Mouse (Mus musculus) CH12.LX (cell line): Measurements from ENCODE around the gene Rb1. TPM values are rescaled to one million over a fixed set of nuclear protein-coding genes. Genes with fewer than 3 reads are reported as not detected.

ENCODE experiments used
- DNase-seq: peaks from one replicate; pipeline ENCODE4 v3.0.0-alpha.2; 2013; ENCODE audit errors: extremely low read depth
- H3K27ac ChIP-seq: 2 replicates; pipeline ENCODE4 v1.5.1; 2012; ENCODE audit warnings: low read depth, mild to moderate bottlenecking, control low read depth, moderate library complexity; ENCODE audit not compliant: insufficient read depth
- H3K27me3 ChIP-seq: replicated peaks from 2 replicates; pipeline ENCODE3; 2012; ENCODE audit warnings: inconsistent platforms
- H3K36me3 ChIP-seq, 2 experiments: replicated peaks in 1 of 2; 2 replicates each; pipeline versions ENCODE3 to v1.6.1; 2012; ENCODE audit warnings: inconsistent platforms in 1 of 2, low read length in 1 of 2, mild to moderate bottlenecking in 1 of 2, mixed read lengths in 1 of 2, moderate library complexity in 1 of 2; ENCODE audit not compliant: control insufficient read depth in 1 of 2, insufficient read depth in 1 of 2
- H3K4me1 ChIP-seq, 2 experiments: 2 replicates each; pipeline ENCODE4 v1.6.1; 2012; ENCODE audit warnings: inconsistent platforms in 1 of 2, moderate library complexity in 1 of 2; ENCODE audit not compliant: insufficient read depth in 2 of 2, control insufficient read depth in 1 of 2
- H3K4me2 ChIP-seq: 2 replicates; pipeline ENCODE4 v1.6.1; 2012; ENCODE audit warnings: low read depth, mild to moderate bottlenecking, control low read depth; ENCODE audit not compliant: poor library complexity, insufficient read depth, severe bottlenecking
- H3K4me3 ChIP-seq, 3 experiments: fragments of 150-350 bp in 1 of 3; sonication (generic) in 1 of 3; replicated peaks in 1 of 3; 2 replicates each; pipeline versions ENCODE3 to v1.5.1; 2011 to 2012; ENCODE audit warnings: low read depth in 2 of 3, low read length in 2 of 3, mild to moderate bottlenecking in 2 of 3, moderate library complexity in 2 of 3, control low read depth in 1 of 3, improper control_type of control experiment in 1 of 3, inconsistent platforms in 1 of 3, mixed read lengths in 1 of 3; ENCODE audit not compliant: poor library complexity in 1 of 3
- H3K79me2 ChIP-seq: replicated peaks from 2 replicates; pipeline ENCODE4 v1.6.1; 2012; ENCODE audit warnings: mild to moderate bottlenecking, moderate library complexity; ENCODE audit not compliant: control insufficient read depth, poor library complexity, insufficient read depth, severe bottlenecking; ENCODE audit errors: extremely low read depth
- H3K9ac ChIP-seq: 2 replicates; pipeline ENCODE4 v1.6.1; 2012; ENCODE audit warnings: low read depth, mild to moderate bottlenecking, control low read depth, moderate library complexity; ENCODE audit not compliant: insufficient read depth
- H3K9me3 ChIP-seq: replicated peaks from 2 replicates; pipeline ENCODE3; 2012; ENCODE audit warnings: low read length, inconsistent platforms, mixed read lengths
- CHD1 ChIP-seq: IDR thresholded peaks from 2 replicates; pipeline ENCODE4 v1.6.1; 2012; ENCODE audit warnings: low read depth, low read length, improper control_type of control experiment, inconsistent platforms
- ETS1 ChIP-seq: conservative IDR thresholded peaks from 2 replicates; pipeline ENCODE4 v1.6.1; 2012; ENCODE audit warnings: low read depth, mild to moderate bottlenecking, inconsistent platforms, low read length, improper control_type of control experiment, moderate library complexity
- IRF4 ChIP-seq: IDR thresholded peaks from 2 replicates; pipeline ENCODE4 v1.6.1; 2014; ENCODE audit warnings: low read depth, mild to moderate bottlenecking, inconsistent platforms, low read length, improper control_type of control experiment
- JUN ChIP-seq: IDR thresholded peaks from 2 replicates; pipeline ENCODE4 v1.6.1; 2011; ENCODE audit warnings: low read depth, mild to moderate bottlenecking, low read length, improper control_type of control experiment, moderate library complexity; ENCODE audit not compliant: insufficient read depth
- JUND ChIP-seq: conservative IDR thresholded peaks from 2 replicates; pipeline ENCODE4 v1.6.1; 2011; ENCODE audit warnings: low read depth, low read length, improper control_type of control experiment
- MAFK ChIP-seq: IDR thresholded peaks from 2 replicates; pipeline ENCODE4 v1.6.1; 2011; ENCODE audit warnings: low read length, improper control_type of control experiment; ENCODE audit not compliant: insufficient replicate concordance
- MAZ ChIP-seq: IDR thresholded peaks from 2 replicates; pipeline ENCODE4 v1.6.1; 2012; ENCODE audit warnings: low read depth, mild to moderate bottlenecking, inconsistent platforms, low read length, improper control_type of control experiment, moderate library complexity
- MYC ChIP-seq: IDR thresholded peaks from 2 replicates; pipeline ENCODE4 v1.6.1; 2011; ENCODE audit warnings: low read depth, mild to moderate bottlenecking, improper control_type of control experiment, low read length
- NELFE ChIP-seq: IDR thresholded peaks from 2 replicates; pipeline ENCODE4 v1.6.1; 2011; ENCODE audit warnings: low read depth, low read length, improper control_type of control experiment
- NRF1 ChIP-seq: IDR thresholded peaks from 2 replicates; pipeline ENCODE4 v1.6.1; 2014; ENCODE audit warnings: low read depth, mild to moderate bottlenecking, inconsistent platforms, low read length, improper control_type of control experiment, moderate library complexity
- PAX5 ChIP-seq: IDR thresholded peaks from 2 replicates; pipeline ENCODE4 v1.6.1; 2012; ENCODE audit warnings: low read length, inconsistent platforms, mixed read lengths
- POLR2A ChIP-seq: IDR thresholded peaks from 2 replicates; pipeline ENCODE4 v1.6.1; 2011; ENCODE audit warnings: low read depth, mild to moderate bottlenecking, improper control_type of control experiment, low read length
- POLR2AphosphoS2 ChIP-seq: IDR thresholded peaks from 2 replicates; pipeline ENCODE4 v1.6.1; 2011; ENCODE audit warnings: low read depth, low read length, improper control_type of control experiment
- RAD21 ChIP-seq: IDR thresholded peaks from 2 replicates; pipeline ENCODE4 v1.6.1; 2011; ENCODE audit warnings: low read depth, mild to moderate bottlenecking, low read length, improper control_type of control experiment, moderate library complexity
- RCOR1 ChIP-seq: conservative IDR thresholded peaks from 2 replicates; pipeline ENCODE4 v1.6.1; 2012; ENCODE audit warnings: low read depth, mild to moderate bottlenecking, inconsistent platforms, low read length, improper control_type of control experiment
- SIN3A ChIP-seq: IDR thresholded peaks from 2 replicates; pipeline ENCODE4 v1.6.1; 2012; ENCODE audit warnings: low read length, improper control_type of control experiment, inconsistent platforms
- SMC3 ChIP-seq: IDR thresholded peaks from 2 replicates; pipeline ENCODE4 v1.6.1; 2011; ENCODE audit warnings: low read depth, low read length, improper control_type of control experiment
- TBP ChIP-seq: conservative IDR thresholded peaks from 2 replicates; pipeline ENCODE4 v1.6.1; 2011; ENCODE audit warnings: low read depth, low read length, improper control_type of control experiment
- TCF12 ChIP-seq: IDR thresholded peaks from 2 replicates; pipeline ENCODE4 v1.6.1; 2014; ENCODE audit warnings: low read depth, mild to moderate bottlenecking, inconsistent platforms, low read length, improper control_type of control experiment
- UBTF ChIP-seq: IDR thresholded peaks from 2 replicates; pipeline ENCODE4 v1.6.1; 2012; ENCODE audit warnings: low read depth, mild to moderate bottlenecking, inconsistent platforms, low read length, improper control_type of control experiment, moderate library complexity
- ZC3H11A ChIP-seq: IDR thresholded peaks from 2 replicates; pipeline ENCODE4 v1.6.1; 2012; ENCODE audit warnings: low read depth, mild to moderate bottlenecking, inconsistent platforms, low read length, improper control_type of control experiment
- ZKSCAN1 ChIP-seq: IDR thresholded peaks from 2 replicates; pipeline ENCODE4 v1.6.1; 2012; ENCODE audit warnings: low read depth, inconsistent platforms, low read length, improper control_type of control experiment, borderline replicate concordance
- ZMIZ1 ChIP-seq: IDR thresholded peaks from 2 replicates; pipeline ENCODE4 v1.6.1; 2012; ENCODE audit warnings: low read depth, mild to moderate bottlenecking, inconsistent platforms, low read length, improper control_type of control experiment
- dilution Hi-C: fragments of 300-500 bp; cut with MboI; formaldehyde crosslinking; loops from 2 replicates; pipeline ENCODE4 v1.14.3; 2020; ENCODE audit warnings: low sequenced_read_pairs; ENCODE audit not compliant: extremely low pct_unique_long_range_greater_than_20kb, extremely low pct_ligation_motif_present
- in situ Hi-C: fragments of 300-500 bp; cut with MboI; formaldehyde crosslinking; loops from 3 replicates; pipeline ENCODE4 v1.14.3; 2019; ENCODE audit warnings: low sequenced_read_pairs, low pct_ligation_motif_present, low pct_unique_long_range_greater_than_20kb, mixed read lengths
- polyA plus RNA-seq: library from polyadenylated mRNA; unstranded; fragments of >175 nt; gene quantifications from 2 replicates; pipeline ENCODE4 v1.2.1, GENCODE M21; 2012; ENCODE audit warnings: low read depth; ENCODE audit not compliant: insufficient read length
- total RNA-seq, 2 experiments: library from RNA; depleted of rRNA; stranded (reverse); fragments of 300-350 nt in 1 of 2; fragments of >200 nt in 1 of 2; gene quantifications; 2 replicates each; pipeline ENCODE4 v1.2.3; 2012 to 2014

Rb1 gene
- total and polyA plus RNA-seq, 3 experiments = 13.6 to 16.7 (median 15.2) TPM

- H3K79me2 ChIP-seq = 0 out of 2 replicates have a peak, but pooled peaks cover 2% of the 10 kb centered on the region
- in situ Hi-C loops = no loop called here
- no peak overlapping the region for H3K27ac ChIP-seq
- peaks cover 2 to 15% of the 10 kb centered on the region in 2 experiments; a peak in 3 of 4 replicates for H3K4me1 ChIP-seq
- H3K9ac ChIP-seq = no peak overlapping the region
- dilution Hi-C loops = no loop called here
- H3K9me3 ChIP-seq = no peaks in the 10 kb centered on the region
- peaks cover 63 to 95% of the 10 kb centered on the region in 2 experiments for H3K36me3 ChIP-seq
- no peaks in the 10 kb centered on the region for H3K27me3 ChIP-seq
- no peak for DNase-seq
- no peak overlapping the region for H3K4me2 ChIP-seq
- no peak overlapping the region for H3K4me3 ChIP-seq
- TF ChIP-seq CHD1 (no peak), SIN3A (no peak), POLR2A (no peak), MAZ (no peak), MAFK (no peak), JUN (no peak), RAD21 (no peak), NRF1 (no peak), ZC3H11A (no peak), TBP (no peak), JUND (no peak), RCOR1 (no peak), UBTF (no peak), ZMIZ1 (no peak), PAX5 (no peak), SMC3 (no peak), TCF12 (no peak)
These were observed 44.0 kb upstream of the Rb1 start for GRCm38 (mm10) chr14:73369634-73370033.

- no peak for DNase-seq
- no peak for TF ChIP-seq IRF4
- TF ChIP-seq ETS1 = no peak
- TF ChIP-seq TCF12 = no peak
- no peak for TF ChIP-seq MYC
- TF ChIP-seq CHD1 = no peak
- no peak for TF ChIP-seq POLR2AphosphoS2
- no peak for TF ChIP-seq ZKSCAN1
- no peak for TF ChIP-seq SIN3A
- TF ChIP-seq NELFE = no peak
- peaks cover 2 to 12% of the 10 kb centered on the region in 2 experiments; a peak in 3 of 4 replicates for H3K4me1 ChIP-seq
- dilution Hi-C loops = no loop called here
- H3K27me3 ChIP-seq = no peaks in the 10 kb centered on the region
- H3K9ac ChIP-seq = no peak overlapping the region
- H3K9me3 ChIP-seq = no peaks in the 10 kb centered on the region
- H3K27ac ChIP-seq = no peak overlapping the region
- in situ Hi-C loops = no loop called here
- H3K36me3 ChIP-seq = peaks cover 65 to 95% of the 10 kb centered on the region in 2 experiments
- no peak overlapping the region for H3K4me3 ChIP-seq
- 0 out of 2 replicates have a peak, but pooled peaks cover 2% of the 10 kb centered on the region for H3K79me2 ChIP-seq
- no peak overlapping the region for H3K4me2 ChIP-seq
These were observed 43.3 kb upstream of the Rb1 start for GRCm38 (mm10) chr14:73368966-73369365.
